Mouse (Mus musculus) gastrocnemius, postnatal 4 days (tissue): ENCODE measurements at regions not wholly inside any gene's neighbourhood (a gene's known extent, or its start where the extent isn't known, plus 50 kb on each side); places are given as distances from the start of the nearest gene placed in this dataset.

Experiments used
- DNase-seq, 2 experiments: peaks; one replicate each; pipeline ENCODE4 v3.0.0; 2021 to 2022; ENCODE audit warnings: low spot score in 2 of 2, mixed read lengths in 2 of 2

GRCm38 (mm10) chr3:144378524-144379225, 173.7 kb upstream of the Lmo4 start:
- DNase-seq = no peak

DNA sequence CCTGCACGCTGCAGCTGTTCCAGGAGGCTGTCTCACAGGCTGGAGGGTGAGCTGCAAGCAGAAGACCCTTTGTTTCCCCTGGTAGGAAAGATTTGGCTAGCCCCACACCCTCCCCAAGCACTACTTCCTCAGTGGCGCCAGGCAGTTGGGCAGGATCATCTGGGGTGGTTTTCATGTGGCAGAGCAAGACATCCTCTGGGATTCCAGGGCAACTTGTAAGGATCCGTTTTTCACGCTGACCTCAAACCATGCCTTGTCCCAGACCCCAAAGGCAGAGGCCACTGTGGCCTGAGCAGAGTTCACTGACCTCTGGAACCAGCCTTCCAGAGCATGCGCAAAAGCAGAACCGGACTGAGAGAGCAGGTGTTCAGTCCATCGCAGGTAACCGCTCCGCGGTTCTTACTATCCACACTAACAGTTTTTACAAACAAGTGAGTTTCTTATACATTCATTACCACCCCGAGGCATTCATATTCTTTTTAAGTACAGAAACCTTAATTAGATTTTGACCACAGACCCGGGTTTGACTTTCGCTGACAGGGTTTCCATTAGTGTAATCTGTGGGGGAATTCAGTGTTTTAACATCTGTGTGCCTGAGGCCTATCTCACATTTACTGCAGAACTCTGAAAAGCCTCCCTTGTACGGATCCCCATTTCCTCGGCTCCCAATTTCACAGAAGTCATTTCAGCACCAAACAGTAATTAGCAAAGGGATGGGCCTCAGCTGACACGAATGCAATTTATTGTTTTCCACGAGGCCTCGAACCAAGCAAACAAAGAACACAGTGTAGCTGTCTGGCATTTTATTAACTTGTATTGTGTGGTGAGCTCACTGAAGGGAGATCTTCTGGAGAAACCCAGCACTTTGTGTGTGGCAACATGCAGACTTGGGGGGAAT, 172.9 kb upstream of the Lmo4 start:
- no peak for DNase-seq

DNA sequence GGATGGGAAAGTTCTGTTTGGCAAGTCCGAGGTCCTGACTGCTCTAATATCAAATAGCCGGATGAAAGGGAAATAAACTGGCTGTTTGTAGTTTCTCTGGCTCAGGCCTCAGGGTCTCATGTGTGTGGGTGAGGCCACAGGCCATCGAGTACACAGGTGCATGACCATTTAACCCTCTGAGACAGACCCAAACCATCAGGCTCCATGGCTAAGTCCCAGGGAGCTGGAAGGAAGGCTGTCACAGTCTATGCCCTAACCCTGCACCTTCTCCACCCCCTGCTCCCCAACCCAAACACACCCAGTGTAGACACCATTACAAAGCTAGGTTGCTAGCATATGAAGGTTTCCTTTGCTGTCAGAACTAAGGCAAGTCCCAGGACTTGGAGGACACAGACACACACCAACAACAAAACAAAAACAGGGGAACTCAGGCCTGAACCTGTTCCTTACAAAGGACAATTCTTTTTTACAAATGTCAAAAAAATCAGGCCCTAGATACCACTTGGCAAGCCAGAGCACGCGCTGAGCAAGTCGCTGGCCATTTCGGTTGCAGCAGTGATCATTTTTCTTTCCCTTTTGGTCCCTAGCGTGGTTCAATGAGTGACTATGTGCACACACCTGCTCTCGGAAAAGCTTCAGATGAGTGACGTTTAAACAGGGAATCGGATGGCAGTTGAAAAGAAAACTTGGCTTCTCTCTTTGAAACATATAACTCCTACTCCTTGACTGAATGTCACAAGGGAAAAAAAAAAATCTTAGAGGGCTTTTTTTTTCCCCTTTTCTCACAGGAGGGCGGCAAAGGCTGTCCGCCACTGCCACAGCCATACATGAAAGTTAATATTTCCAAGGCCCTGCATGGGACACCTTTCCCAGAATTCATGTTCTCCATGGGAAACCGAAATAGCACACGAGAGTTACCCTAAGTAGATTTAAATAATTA, 171.7 kb upstream of the Lmo4 start:
- DNase-seq = no peak

GRCm38 (mm10) chr3:144375725-144376412, 170.8 kb upstream of the Lmo4 start:
- no peak for DNase-seq

- DNase-seq = no peak
Observed at GRCm38 (mm10) chr3:144368300-144368699, 163.3 kb upstream of the Lmo4 start.

GRCm38 (mm10) chr3:144367766-144368116, 162.7 kb upstream of the Lmo4 start:
- DNase-seq = no peak

- DNase-seq = no peak
Observed at GRCm38 (mm10) chr3:144366976-144367765, 162.2 kb upstream of the Lmo4 start.

GRCm38 (mm10) chr3:144365894-144366293, 160.9 kb upstream of the Lmo4 start:
- DNase-seq = no peak

GRCm38 (mm10) chr3:144362472-144362871, 157.5 kb upstream of the Lmo4 start:
- peak in 1 of 2 experiments; percentile 48 for DNase-seq

DNA sequence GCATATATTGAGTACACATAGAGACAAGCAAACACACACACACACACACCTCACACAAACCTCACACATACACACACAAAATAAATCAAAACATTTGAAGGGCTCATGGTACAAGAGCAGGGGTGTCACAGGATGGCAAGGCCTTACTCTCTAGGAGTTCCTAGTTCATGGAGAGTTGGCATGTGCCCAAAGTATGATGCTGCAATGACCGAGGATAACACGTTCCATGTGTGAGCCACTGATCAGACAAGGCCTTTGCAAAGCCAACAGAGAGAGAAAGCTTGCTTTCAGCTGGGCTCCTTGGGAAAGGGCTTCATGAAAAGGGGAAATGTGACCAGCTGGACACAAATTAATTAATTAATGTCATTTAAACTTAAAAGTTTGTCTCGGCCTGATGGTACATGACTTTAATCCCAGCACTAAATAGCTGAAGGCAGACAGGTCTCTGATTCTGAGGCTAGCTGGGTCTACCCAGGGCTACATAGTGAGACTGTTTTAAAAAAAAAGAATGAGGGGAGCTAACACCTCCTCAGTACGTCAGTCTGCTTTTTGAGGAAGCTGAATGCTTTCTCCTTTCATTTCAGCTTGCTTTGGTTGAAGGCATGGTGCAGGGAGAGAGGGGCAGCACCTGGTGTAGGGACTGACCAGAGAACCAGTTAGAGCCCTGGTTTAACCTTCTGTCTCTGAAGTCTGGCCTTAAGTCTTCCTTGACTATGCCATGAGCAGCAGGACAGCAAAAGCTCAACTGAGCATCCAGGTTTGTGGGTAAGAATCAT, 156.4 kb upstream of the Lmo4 start:
- DNase-seq = no peak

DNA sequence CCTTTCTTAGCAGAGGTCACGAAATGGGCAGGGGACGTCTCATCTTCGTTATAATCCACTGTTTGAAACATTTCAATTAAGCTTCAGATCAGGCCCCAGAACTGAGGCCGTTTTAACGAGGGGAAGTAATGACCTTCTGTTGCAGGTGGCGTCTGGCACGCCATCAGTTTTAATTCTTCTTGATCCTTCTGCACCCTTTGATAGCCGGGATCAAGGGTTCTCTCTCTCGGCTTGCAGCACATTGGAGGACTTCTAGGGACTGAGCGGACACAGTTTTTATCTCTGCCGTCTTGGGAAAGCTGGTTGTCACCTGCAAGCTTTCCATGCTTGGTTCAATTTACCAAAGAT, 151.9 kb upstream of the Lmo4 start:
- no peak for DNase-seq

GRCm38 (mm10) chr3:144356103-144356947, 151.3 kb upstream of the Lmo4 start:
- DNase-seq = no peak

GRCm38 (mm10) chr3:144352559-144352958, 147.5 kb upstream of the Lmo4 start:
- no peak for DNase-seq

DNA sequence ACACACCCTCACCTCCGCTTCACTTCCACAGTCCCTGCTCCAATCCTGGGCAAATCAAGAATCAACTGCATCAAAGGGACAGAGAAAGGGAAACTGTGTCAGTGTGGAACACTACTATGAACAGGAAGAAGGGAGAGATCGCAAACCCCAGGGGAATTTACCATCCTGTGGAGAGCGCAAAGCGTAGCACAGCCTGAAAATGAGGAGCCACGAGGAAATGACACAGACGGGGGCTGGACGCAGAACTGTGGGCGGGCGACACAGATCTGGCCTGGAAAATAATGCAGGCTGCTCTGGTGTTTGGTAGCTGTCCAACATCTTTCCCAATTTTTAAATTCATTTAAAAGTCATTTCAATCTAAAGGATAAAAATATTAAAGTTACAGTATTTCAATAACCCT, 143.4 kb upstream of the Lmo4 start:
- DNase-seq = no peak

DNA sequence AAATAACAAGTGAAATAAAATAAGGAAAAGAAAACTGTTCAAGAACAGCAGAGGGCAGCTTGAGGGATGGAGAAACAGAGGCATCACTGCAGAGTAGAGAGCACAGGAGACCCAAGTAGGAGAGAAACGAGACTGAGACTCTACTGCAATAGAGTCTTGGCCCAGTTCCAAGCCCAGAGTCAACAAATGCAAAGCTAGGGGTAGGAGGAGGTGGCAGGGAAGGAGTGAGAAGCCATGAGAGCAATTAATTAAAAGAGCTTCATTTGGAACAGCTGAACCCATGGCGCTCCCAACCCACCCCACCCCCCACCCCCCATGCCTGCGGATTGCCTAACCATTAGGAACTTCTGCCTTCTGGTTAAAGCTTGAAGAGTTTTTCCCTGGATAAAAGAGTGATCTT, 130.2 kb upstream of the Lmo4 start:
- no peak for DNase-seq

- DNase-seq = no peak
Observed at GRCm38 (mm10) chr3:144334201-144334600, 129.2 kb upstream of the Lmo4 start.

GRCm38 (mm10) chr3:144332353-144332752, 127.3 kb upstream of the Lmo4 start:
- DNase-seq = no peak

GRCm38 (mm10) chr3:144329117-144329516, 124.1 kb upstream of the Lmo4 start:
- no peak for DNase-seq
